Mouse (Mus musculus): ENCODE measurements at regions not wholly inside any gene's neighbourhood (a gene's known extent, or its start where the extent isn't known, plus 50 kb on each side); places are given as distances from the start of the nearest gene placed in this dataset.

DNA sequence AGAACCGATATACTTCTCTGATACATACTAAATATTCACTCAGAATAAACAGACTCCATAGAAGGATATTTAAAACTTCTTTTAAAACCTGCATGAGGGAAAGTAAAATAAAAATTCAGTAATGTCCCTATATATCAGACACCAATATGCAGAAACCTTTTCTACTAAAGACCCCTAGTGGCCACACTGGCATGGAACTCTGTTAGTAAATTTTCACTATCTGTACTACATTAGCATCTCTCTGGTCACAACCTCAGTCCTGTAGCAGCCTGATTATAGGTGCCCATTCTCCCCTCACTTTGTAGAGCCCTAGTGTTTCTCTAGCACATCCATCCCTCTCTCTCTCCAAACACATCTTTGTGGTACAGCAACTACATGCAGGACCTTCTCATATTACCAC is 970.3 kb downstream of the Cdh11 start:
- Histone ChIP-seq H3K27me3 (replicated peaks; ENCODE audit: low read depth, poor library complexity, severe bottlenecking) (no peaks in the 10 kb centered on the region), H3K27ac (replicated peaks) (no peak overlapping the region), H3K4me1 (no peaks in the 10 kb centered on the region), H3K36me3 (replicated peaks) (no peaks in the 10 kb centered on the region), H3K4me3 (no peak overlapping the region), H3K9me3 (no peaks in the 10 kb centered on the region)
- WGBS, result 94% methylated on average over 1 of the region's 1 CpGs
- DNase-seq (ENCODE audit: low spot score), result no peak

DNA sequence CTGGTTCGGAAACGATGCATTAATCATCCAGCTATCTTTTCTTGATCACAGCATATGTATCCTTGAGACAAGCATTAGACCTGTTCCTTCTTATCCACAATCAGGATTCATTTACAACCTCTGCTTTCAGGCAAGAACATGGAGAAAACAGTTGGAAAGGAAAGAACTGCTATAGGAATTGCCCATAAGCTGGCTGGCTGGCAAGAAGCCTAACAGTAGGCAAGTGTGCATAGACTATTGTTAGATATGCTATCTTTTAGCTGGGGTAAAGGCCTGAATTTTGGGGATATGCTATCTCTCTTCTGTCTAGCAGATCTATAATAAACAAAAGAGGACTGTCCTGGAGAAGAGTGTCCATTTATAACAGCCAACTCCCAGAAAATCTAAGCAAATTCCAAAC is 981.9 kb downstream of the Cdh11 start:
- 87% methylated on average over 2 of the region's 2 CpGs for WGBS
- Histone ChIP-seq H3K4me1 (no peaks in the 10 kb centered on the region), H3K9me3 (no peaks in the 10 kb centered on the region), H3K36me3 (replicated peaks) (no peaks in the 10 kb centered on the region), H3K27me3 (replicated peaks; ENCODE audit: low read depth, poor library complexity, severe bottlenecking) (no peaks in the 10 kb centered on the region), H3K4me3 (no peak overlapping the region), H3K27ac (replicated peaks) (no peak overlapping the region)
- no peak for DNase-seq (ENCODE audit: low spot score)

DNA sequence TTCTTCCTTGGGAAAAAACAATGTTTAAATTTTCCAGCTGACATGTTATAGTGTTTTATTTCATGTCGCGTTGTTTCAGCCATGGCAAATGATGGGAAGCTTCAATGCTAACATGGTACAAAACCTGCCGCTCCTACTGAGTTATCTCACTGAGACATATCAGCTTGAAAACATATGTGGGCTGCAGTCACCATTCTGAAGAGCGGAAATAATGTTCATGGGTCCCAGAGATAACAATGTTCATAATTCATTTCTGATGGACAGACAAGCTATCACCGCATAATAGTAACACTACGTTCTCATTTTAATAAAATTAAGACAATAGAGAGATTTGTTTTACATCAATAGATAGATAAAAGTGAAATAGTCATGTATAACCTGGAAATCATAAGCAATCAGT is 983.3 kb downstream of the Cdh11 start:
- H3K36me3 ChIP-seq (replicated peaks), result no peaks in the 10 kb centered on the region
- H3K9me3 ChIP-seq, result no peaks in the 10 kb centered on the region
- H3K27me3 ChIP-seq (replicated peaks; ENCODE audit: low read depth, poor library complexity, severe bottlenecking), result no peaks in the 10 kb centered on the region
- DNase-seq (ENCODE audit: low spot score), result no peak
- WGBS, result 92% methylated on average over 6 of the region's 6 CpGs
- H3K27ac ChIP-seq (replicated peaks), result no peak overlapping the region
- no peaks in the 10 kb centered on the region for H3K4me1 ChIP-seq
- no peak overlapping the region for H3K4me3 ChIP-seq

DNA sequence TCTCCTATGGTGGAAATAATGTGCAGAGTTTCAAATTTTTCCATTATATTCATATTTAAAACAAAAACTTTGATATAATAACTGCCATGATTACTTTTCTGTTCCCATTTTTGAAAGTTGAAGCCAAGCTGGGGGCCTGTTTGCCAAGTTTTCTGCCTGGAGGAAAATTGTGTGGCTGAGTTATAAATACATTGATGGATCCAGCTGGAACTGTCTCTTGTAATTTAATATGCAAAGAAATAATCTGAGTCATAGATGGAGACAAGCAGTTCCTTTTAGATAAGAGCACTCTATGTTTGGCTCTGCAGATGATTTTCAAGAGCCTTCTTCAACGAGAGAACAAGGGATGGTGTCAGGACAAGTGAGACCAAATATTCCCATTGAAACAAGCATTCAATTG is 994.7 kb downstream of the Cdh11 start:
- Histone ChIP-seq H3K9me3 (no peaks in the 10 kb centered on the region), H3K36me3 (replicated peaks) (no peaks in the 10 kb centered on the region), H3K4me3 (no peak overlapping the region), H3K27ac (replicated peaks) (no peak overlapping the region), H3K4me1 (no peaks in the 10 kb centered on the region), H3K27me3 (replicated peaks; ENCODE audit: low read depth, poor library complexity, severe bottlenecking) (no peaks in the 10 kb centered on the region)
- DNase-seq (ENCODE audit: low spot score), result no peak
- 85% methylated on average over 1 of the region's 1 CpGs for WGBS

DNA sequence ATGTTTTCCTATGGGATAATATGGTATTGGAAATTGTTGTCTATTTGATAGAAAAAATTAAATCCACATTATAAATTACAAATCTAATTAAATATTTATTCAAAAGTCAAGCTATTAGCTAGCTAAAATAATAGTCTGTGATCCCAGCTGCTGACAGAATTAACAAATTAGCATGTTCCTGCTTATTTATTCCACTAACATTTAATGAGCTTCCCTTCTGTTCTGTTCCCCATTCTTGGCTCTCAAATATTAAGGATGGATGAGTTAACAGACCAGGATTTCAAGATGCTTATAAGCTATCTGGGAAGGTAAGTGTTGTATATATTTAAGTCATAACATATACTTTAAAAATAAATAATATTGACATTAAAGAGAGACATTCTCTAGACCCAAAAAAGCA is 998.6 kb downstream of the Cdh11 start:
- no peak for DNase-seq (ENCODE audit: low spot score)
- Histone ChIP-seq H3K4me1 (no peaks in the 10 kb centered on the region), H3K27ac (replicated peaks) (no peak overlapping the region), H3K27me3 (replicated peaks; ENCODE audit: low read depth, poor library complexity, severe bottlenecking) (no peaks in the 10 kb centered on the region), H3K36me3 (replicated peaks) (no peaks in the 10 kb centered on the region), H3K9me3 (no peaks in the 10 kb centered on the region), H3K4me3 (no peak overlapping the region)

DNA sequence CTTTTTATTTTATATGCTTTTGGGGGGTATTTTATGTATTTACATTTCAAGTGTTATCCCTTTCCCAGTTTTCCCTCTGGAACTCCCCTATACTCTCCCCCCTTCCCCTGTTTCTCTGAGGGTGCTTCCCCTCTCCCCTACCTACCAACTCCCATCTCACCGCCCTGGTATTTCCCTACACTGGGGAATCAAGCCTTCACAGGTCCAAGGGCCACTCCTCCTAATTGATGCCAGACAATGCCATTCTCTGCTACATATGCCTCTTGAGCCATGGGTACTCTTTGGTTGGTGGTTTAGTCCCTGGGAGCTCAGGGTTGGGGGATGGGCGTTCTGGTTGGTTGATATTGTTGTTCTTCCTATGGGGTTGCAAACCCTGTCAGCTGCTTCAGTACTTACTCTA is 1002.9 kb downstream of the Cdh11 start:
- DNase-seq (ENCODE audit: low spot score), result no peak
- WGBS, result 63% methylated on average over 2 of the region's 2 CpGs

DNA sequence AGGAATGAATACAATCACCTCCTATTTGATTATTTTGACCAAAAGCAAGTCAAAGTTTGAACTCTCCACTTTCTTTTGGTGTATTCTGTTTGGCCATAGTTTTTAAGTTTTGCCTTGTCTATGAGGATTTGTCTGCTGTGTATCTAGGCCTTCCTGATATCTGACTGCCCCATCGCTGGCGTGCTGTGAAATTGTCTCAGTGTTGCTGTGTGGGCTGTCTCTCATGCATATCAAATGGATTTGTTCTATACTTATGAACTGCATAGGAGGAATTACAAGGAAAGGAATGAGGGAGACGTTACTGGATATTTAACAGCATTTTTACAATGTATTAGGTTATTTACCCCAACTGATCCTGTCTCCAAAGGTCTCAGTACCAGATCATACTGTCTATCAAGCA is 1003.5 kb downstream of the Cdh11 start:
- H3K9me3 ChIP-seq, result no peaks in the 10 kb centered on the region
- no peak for DNase-seq (ENCODE audit: low spot score)
- H3K27ac ChIP-seq (replicated peaks), result no peak overlapping the region
- no peaks in the 10 kb centered on the region for H3K4me1 ChIP-seq
- H3K27me3 ChIP-seq (replicated peaks; ENCODE audit: low read depth, poor library complexity, severe bottlenecking), result no peaks in the 10 kb centered on the region
- no peak overlapping the region for H3K4me3 ChIP-seq
- H3K36me3 ChIP-seq (replicated peaks), result no peaks in the 10 kb centered on the region
- WGBS, result 87% methylated on average over 3 of the region's 3 CpGs

More for the DNA sequence above, 1002.9 kb downstream of the Cdh11 start:
- Histone ChIP-seq H3K36me3 (replicated peaks) (no peaks in the 10 kb centered on the region), H3K27me3 (replicated peaks; ENCODE audit: low read depth, poor library complexity, severe bottlenecking) (no peaks in the 10 kb centered on the region), H3K27ac (replicated peaks) (no peak overlapping the region), H3K4me1 (no peaks in the 10 kb centered on the region), H3K9me3 (no peaks in the 10 kb centered on the region), H3K4me3 (no peak overlapping the region)

DNA sequence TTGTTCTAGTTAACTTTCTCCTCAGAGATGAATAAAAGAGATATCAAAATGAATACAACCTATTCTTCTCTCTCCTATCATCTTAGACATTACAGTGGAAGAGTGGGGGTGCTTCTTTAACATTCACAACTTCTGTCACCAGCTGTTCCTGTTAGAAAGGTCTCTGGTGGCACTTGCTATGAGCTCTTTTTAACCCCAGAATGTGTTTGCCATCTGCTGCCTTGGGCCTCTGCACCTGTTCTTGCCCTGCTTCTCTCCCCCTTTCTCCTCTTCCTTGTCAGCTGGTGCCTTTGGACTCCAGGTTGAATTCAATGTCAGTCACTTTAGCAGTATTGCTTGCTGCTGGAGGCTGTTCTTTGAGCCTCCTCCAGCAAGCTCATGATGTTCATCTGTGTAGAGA is 1005.5 kb downstream of the Cdh11 start:
- no peaks in the 10 kb centered on the region for H3K36me3 ChIP-seq (replicated peaks)
- peak; percentile 8 for DNase-seq (ENCODE audit: low spot score)
- no peaks in the 10 kb centered on the region for H3K27me3 ChIP-seq (replicated peaks; ENCODE audit: low read depth, poor library complexity, severe bottlenecking)
- no peaks in the 10 kb centered on the region for H3K9me3 ChIP-seq
- no peaks in the 10 kb centered on the region for H3K4me1 ChIP-seq
- H3K27ac ChIP-seq (replicated peaks), result no peak overlapping the region
- no peak overlapping the region for H3K4me3 ChIP-seq

DNA sequence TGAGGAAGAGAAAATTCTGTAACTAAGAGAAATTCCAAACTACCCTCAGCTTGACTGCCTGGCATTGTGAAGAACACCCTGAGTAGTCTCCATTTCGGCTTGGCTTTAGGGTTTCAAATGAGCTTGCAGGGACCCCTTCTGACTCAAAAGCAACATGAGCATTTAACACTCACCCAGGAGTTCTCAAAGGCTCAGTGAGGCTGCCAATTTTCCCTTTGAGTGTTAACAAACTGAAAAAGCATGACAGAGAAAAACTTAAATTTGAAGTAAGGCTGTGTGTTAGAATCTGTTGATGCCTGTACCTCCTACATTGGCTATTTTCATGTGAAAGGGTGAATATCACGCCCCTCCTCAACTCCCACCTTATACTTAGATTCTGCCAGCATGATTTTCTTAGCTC is 1017.9 kb downstream of the Cdh11 start:
- Histone ChIP-seq H3K4me3 (no peak overlapping the region), H3K9me3 (no peaks in the 10 kb centered on the region), H3K27ac (replicated peaks) (no peak overlapping the region), H3K4me1 (no peaks in the 10 kb centered on the region), H3K27me3 (replicated peaks; ENCODE audit: low read depth, poor library complexity, severe bottlenecking) (no peaks in the 10 kb centered on the region), H3K36me3 (replicated peaks) (no peaks in the 10 kb centered on the region)
- DNase-seq (ENCODE audit: low spot score), result no peak
- WGBS, result 55% methylated on average over 2 of the region's 2 CpGs

Data from embryonic facial prominence, embryonic 10.5 days (tissue).